Mouse (Mus musculus) brain, embryonic 18.5 days (tissue): ENCODE measurements at regions not wholly inside any gene's neighbourhood (a gene's known extent, or its start where the extent isn't known, plus 50 kb on each side); places are given as distances from the start of the nearest gene placed in this dataset.
A peak's percentile ranks its signal among the peaks of the same experiment; 100 is the strongest.

ENCODE experiments used
- DNase-seq: peaks from one replicate; pipeline ENCODE4 v3.0.0-alpha.2; 2012; ENCODE audit warnings: low read depth, low spot score

GRCm38 (mm10) chr2:180854349-180855004, 66.3 kb downstream of the Ythdf1 start:
- peak; percentile 34 for DNase-seq

GRCm38 (mm10) chr2:180847497-180847896, 70.8 kb upstream of the Bhlhe23 start:
- no peak for DNase-seq

DNA sequence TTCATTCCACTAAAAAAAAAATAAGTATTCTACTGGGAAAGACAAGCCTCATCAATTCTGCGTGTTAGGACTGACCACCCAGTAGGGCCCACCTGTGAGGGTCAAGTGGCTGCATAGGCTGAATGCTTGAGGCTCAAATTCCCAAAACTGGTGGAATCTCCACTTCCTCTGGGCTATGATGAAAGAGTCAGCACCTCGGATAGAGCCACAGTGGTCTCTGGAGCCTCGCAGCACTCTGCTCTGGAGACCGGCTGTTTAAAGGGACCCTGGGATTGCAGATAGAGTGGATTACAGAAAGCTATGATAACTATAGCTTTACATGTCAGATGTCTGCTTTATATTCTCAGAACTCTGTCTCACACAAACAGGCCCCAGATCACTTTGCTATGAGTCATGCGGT, 68.3 kb upstream of the Bhlhe23 start:
- no peak for DNase-seq

DNA sequence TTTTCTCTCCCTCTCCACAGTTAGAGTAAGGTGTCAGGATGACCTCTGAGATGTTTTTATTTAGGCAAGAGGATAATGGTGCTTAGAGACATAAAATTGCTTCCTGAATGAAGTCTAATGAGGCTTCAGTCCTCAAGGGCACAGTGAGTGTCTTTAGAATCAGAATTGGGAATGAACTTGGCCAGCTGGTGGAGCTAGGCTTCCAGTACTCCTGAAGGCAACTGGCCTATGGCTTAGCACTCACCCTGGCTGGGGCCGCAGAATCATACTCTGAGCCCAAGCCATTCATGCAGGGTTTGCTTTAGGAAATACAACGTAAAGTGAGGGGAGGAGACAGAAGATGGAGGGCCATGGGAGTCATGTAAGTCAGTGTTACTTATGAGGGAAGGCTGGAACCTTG, 67.0 kb upstream of the Bhlhe23 start:
- DNase-seq: no peak

- no peak for DNase-seq
Measured at GRCm38 (mm10) chr2:180839126-180839525, 62.4 kb upstream of the Bhlhe23 start.

GRCm38 (mm10) chr2:180837996-180838395, 61.3 kb upstream of the Bhlhe23 start:
- no peak for DNase-seq

DNA sequence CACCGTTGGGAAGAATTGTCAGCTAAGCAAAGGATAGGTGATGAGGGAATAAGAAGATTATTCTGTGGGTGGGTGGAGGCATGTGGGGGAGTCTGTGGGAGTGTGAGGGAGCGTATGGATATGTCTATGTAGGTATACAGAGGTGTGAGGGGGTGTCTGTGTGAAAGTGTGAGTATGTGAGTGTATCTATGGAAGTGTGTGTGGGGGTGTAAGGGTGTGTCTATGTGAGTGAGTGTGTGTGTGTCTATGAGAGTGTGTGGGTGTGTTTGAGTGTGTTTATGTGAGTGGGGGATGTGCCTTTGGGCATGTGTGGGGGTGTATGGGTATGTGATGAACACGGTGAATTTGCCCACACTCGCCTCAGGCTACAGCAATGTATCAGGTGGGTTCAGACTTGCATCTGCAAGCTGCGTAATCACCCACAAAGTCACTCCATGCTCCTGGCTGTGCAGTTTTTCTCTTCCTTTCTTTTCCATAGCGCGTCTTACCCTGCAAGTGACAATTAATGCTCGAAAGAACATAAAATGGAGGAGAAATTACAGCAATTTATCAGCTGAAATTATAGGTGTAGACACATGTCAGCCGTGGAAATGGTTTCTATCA, 60.7 kb upstream of the Bhlhe23 start:
- no peak for DNase-seq

DNA sequence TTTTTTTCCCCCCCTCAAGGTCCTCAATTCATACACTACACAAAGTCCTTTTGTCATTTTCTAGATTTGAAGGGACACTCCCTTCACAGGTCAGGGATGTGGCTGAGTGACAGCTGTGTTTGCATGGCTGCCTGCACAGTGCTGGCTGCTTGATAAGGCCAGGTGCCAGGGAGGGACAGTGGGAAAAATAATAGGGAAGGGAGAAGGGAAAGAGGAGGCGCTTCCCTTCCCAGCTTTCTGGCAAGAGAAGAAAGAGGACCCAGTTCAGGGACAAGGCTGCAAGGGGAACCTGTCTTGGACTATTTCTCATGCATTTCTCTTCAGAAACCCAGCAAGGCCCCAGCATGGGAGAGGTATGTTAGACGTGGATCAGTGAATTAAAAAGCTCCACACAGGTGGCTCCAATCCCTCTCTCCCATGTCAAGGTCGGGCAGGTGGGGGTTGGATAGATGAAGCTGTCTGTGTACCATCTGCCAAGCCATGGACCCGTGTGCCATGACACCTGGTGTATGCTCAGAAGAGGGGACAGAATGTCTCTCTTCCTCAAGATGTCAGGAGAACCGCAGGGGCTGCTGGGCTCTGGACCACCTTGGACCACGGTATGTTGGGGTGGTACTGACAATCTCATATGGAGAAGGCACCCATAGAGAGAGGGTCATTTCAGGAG, 59.4 kb upstream of the Bhlhe23 start:
- DNase-seq: no peak

GRCm38 (mm10) chr2:180832711-180833110, 56.0 kb upstream of the Bhlhe23 start:
- DNase-seq: no peak

DNA sequence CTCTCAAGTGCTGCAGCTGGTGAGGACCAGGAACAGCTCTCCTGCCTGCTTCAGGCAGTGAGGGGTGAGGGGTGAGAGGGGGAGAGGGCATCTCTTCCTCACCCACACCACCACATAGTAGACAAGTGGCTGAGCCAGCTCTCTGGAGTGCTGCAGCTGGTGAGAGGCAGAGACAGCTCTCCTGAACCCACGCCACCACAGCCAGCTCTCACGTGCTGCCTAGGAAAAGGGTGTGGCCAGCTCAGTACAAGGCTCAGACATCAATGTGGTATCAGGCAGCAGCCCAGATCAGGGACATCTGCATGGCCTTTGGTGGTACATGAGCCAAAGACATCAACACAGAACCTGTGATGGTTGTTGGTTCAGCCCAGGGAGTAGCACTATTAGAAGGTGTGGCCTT, 53.9 kb upstream of the Bhlhe23 start:
- DNase-seq: no peak

DNA sequence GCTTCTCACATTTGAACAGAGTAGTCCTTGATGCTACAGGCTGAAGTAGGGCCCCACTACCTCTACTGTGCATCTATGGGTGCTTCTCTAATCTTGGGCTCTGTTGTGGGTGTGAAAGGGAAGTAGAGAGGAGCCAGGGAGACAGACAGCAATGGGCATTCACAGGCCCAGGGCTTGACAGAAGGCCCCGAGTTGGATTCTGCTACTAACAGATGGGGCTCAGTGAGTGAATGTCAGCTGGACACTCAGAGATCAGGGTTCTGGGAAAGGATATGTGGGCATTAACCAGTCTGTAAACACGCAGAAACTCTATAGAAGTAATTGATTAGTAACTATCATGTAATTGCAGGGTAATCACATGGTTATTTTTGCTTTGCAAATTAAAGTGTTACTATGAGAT, 51.4 kb upstream of the Bhlhe23 start:
- no peak for DNase-seq

DNA sequence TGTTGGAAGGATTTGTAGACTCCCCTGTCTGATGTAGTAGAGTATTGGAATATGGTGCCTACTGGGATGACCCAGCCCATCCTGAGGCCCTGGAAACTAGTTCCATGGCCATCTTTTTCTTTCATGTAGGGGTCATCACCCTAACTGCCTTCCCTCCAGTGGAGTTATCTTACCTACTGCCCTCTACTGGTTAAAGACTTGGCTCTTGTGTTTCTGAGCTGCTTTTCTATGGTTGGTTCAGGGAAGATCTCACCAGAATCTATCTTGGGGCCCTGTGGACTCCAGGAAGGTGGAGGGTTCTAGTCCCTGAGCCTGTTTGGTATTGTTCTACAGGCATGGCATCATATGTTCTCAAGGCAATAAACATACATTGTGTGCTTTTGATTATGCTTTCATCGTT, 50.0 kb upstream of the Bhlhe23 start:
- DNase-seq: no peak
